Mouse (Mus musculus) kidney, adult 9 months (tissue): ENCODE data around the gene Gm45337.
"Not testable (repeated sequence)": the region's sequence is repeated elsewhere in the genome, so short reads cannot be mapped to it uniquely, and the experiment has no call there.

Source experiments
- DNase-seq: peaks from one replicate; pipeline ENCODE4 v3.0.0; 2022

The Gm45337 gene

GRCm38 (mm10) chr7:142144507-142144906 is at the start of gene Gm45337:
Gene Gm45337, minus strand, starts transcription at chr7:142144607.
- DNase-seq, result no peak

DNA sequence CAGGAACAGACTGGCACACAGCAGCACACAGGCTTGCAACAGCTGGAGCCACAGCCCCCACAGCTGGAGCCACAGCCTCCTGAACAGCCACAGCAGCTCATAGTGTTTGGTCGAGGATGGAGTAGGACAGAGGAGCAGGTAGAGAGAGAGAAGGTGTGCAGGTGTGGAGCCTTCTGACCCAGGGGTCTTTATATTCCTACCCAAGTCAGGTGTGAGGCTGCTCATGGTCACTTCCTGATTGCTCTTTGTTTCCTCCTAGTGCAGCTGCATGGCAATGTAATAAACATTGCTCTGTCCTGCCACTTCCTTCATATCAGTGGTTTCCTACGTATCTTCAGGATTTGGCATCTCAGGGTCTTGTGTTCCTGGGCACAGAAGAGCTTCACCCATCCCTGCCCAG is 45.9 kb upstream of the Gm45337 start, which contains the start of gene Gm10153:
Gene Gm10153, minus strand, starts transcription at position 101 of the 400 bp plus-strand sequence.
- no peak for DNase-seq

GRCm38 (mm10) chr7:142188156-142188555 is 43.7 kb upstream of the Gm45337 start:
- DNase-seq, result no peak

- DNase-seq, result no peak
Observed at GRCm38 (mm10) chr7:142181021-142181420, 36.6 kb upstream of the Gm45337 start.

DNA sequence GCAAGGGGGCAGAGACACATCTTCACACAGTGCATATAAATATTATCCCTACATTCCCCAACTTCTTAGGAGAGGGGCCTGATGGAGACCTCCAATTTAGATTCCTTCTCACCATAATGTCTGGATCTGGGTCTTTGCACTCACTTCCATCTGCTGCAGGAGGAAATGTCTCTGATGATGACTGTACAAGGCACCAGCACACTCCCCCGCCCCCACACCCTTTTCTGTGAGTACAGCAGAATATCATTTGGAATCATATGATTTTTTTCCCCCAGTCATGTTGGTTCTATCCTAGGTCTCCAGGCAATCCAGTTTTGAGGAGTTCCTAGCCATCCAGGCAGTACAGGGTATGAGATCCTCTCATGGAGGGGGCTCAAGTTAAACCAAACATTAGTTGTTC is 34.3 kb upstream of the Gm45337 start:
- no peak for DNase-seq

GRCm38 (mm10) chr7:142175905-142176304 is 31.5 kb upstream of the Gm45337 start, which contains the start of gene Krtap5-2:
Gene Krtap5-2, minus strand, starts transcription at chr7:142176005.
- not testable (repeated sequence) for DNase-seq

- DNase-seq, result peak; percentile 16
Observed at GRCm38 (mm10) chr7:142169836-142170235, 25.4 kb upstream of the Gm45337 start.

- DNase-seq, result not testable (repeated sequence)
Observed at GRCm38 (mm10) chr7:142165639-142166038, 21.2 kb upstream of the Gm45337 start, which contains the start of gene Gm4553. Gene Gm4553, minus strand, starts transcription at chr7:142165739.

- no peak for DNase-seq
Observed at GRCm38 (mm10) chr7:142159366-142159765, 15.0 kb upstream of the Gm45337 start.

- not testable (repeated sequence) for DNase-seq
Observed at GRCm38 (mm10) chr7:142157013-142157412, 12.6 kb upstream of the Gm45337 start, which contains the start of gene Gm29735. Gene Gm29735, minus strand, starts transcription at chr7:142157113.

DNA sequence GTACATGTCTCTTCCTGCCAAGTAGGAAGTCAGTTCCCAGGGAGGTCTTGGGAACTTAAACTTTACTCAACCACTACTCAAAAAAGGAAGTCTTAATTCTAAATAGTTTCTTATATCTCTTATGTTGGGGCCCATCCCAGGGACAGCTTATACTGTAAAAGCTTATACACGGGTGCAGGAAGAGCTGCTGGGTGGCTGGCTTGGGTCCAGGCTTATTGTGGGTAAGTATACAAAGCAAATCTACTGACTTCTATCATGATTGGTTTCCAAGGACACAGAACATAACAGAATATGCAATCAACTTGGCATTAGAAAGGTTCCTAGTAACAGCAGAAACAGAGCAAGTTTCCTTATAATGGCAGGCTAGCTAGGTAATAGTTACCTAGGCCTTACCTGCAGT is 10.9 kb upstream of the Gm45337 start:
- no peak for DNase-seq

GRCm38 (mm10) chr7:142152191-142152590 is 7.8 kb upstream of the Gm45337 start:
- no peak for DNase-seq

DNA sequence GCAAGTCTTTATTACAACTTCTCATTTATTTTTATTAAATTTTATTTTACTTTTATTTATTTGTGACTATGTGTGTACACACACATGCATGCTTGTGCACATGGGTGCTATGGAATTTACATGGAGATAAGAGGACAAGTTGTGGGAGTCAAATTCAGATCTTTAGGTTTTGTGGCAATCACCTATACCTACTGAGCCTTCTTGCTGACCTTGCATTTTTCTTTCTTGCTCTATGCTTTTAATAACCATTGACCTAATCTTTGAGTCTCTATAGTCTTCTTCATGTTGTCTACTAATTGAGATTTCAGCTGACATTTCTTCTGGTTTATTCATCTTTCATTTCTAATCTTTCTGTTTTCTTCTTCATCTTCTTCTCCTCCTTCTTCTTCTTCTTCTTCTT is 4.2 kb upstream of the Gm45337 start:
- DNase-seq, result no peak

- DNase-seq, result peak; percentile 73
Observed at GRCm38 (mm10) chr7:142146033-142146432, 1.6 kb upstream of the Gm45337 start.

DNA sequence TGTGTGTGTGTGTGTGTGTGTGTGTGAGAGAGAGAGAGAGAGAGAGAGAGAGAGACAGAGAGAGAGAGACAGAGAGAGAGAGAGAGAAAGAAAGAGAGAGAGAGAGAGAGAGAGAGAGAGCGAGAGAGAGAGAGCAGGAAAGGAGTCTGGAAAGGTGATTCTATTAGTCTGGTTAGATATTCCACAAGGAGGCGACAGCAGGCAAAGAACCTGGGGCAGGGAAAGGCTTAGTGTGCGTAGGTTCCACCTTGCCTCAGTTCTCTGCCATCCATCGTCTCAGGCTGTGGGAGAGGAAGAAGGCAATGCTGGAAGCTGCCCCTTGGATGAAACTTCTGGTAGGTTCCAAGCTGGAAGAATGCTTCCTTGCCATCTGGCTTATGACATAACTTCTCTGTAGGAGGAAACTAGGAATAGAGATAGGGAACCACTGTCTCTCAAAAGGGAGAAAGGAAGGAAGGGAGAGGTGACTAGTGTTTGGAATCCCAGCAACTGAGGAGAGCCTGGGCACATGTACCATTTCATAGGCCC is 1.1 kb upstream of the Gm45337 start:
- no peak for DNase-seq

GRCm38 (mm10) chr7:142143506-142144010 is 849 bp downstream of the Gm45337 start:
- DNase-seq, result not testable (repeated sequence)

- DNase-seq, result no peak
Observed at GRCm38 (mm10) chr7:142140696-142141095, 3.7 kb downstream of the Gm45337 start.

GRCm38 (mm10) chr7:142135934-142136333 is 8.5 kb downstream of the Gm45337 start, which contains the start of gene Gm39115:
Gene Gm39115, minus strand, starts transcription at chr7:142136034.
- not testable (repeated sequence) for DNase-seq

- DNase-seq, result peak; percentile 77
Observed at GRCm38 (mm10) chr7:142134206-142134995, 10.0 kb downstream of the Gm45337 start.

DNA sequence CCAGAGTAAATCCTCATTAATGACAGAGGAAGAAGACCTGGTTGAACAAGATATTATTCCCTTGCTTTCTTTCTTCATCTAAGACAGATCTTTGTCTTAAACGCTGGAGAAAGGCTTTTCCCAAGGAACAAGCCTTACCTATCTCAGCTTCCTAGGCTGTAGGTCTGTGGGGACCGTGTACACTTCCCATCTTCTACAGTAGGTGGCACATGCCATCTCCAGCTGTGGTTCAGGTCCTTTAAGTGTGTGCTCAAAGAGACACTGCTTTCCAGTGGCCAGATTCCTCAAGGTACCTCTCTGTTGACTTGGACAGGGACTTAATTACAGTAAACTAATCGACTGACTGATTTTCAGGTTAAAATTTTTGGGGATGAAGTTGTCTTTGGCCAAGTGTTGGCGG is 15.6 kb downstream of the Gm45337 start:
- peak; percentile 4 for DNase-seq

- DNase-seq, result not testable (repeated sequence)
Observed at GRCm38 (mm10) chr7:142120629-142121028, 23.8 kb downstream of the Gm45337 start, which contains the start of gene Gm45618. Gene Gm45618, minus strand, starts transcription at chr7:142120729.

DNA sequence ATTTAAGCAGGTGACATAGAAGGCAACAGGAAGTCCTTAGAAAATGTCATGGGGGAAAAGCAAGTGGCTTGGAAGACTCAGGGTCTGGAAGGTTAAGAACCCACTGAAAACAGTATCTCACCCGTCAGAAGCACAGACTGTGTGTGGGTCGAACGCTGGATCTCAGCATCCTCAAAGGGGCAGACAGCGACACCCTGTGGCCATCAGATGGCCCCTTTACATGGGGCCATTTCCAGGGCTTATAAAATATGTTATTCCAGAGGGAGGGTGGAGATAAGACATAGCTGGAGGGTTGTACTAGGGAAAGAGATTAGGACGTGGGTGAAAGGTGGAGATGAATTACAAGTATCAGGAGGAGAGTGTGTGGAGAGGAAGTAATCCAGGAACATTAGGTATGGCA is 24.8 kb downstream of the Gm45337 start:
- no peak for DNase-seq

DNA sequence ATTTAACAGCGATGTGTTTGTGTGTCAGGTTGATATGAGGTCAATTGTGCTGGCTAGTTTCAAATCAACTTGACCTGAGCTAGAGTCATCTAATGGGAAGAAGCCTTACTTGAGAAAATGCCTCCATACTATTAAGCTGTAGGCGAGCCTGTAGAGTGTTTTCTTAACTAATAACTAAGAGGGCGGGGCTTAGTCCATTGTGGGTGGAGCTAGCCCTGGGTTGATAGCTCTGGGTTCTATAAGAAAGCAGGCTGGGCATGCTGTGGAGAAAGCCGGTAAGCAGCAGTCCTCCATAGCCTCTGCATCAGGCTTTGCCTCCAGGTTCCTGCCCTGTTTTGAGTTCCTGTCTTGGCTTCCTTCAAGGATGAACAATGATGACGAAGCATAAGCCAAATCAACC is 39.7 kb downstream of the Gm45337 start:
- DNase-seq, result no peak

DNA sequence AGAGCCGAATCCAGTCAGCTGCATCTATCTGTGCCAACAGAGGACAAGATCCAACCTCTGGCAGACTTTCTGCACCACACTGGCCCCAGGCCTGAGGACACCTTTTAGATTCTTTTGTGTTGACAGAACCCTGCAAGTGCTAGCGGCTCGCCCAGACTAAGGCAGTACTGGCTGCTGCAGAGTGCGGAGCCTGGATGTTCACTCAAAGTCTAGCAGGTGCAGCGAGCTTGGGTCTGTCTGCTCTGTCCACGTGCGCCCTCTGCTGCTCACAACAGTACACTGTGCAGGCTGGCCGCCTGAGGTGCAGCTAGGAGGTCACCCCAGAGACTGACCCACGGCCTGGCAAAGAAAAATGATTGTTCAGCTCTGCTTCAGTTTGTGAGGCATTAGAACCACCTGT is 46.6 kb downstream of the Gm45337 start:
- DNase-seq, result peak; percentile 85
